Mouse (Mus musculus): Measurements from ENCODE around the gene Sec22b. TPM values are rescaled to one million over a fixed set of nuclear protein-coding genes. Genes with fewer than 3 reads are reported as not detected.

Gene Sec22b
- polyA plus RNA-seq (2015; fragmentation: Nextera tagmentation; extraction: Ambion mirVana), result 91.6 and 104 TPM in 2 replicates

GRCm38 (mm10) chr3:97900516-97901490, at the start of gene Sec22b:
Gene Sec22b (plus strand): TSS chr3:97901190.

DNA sequence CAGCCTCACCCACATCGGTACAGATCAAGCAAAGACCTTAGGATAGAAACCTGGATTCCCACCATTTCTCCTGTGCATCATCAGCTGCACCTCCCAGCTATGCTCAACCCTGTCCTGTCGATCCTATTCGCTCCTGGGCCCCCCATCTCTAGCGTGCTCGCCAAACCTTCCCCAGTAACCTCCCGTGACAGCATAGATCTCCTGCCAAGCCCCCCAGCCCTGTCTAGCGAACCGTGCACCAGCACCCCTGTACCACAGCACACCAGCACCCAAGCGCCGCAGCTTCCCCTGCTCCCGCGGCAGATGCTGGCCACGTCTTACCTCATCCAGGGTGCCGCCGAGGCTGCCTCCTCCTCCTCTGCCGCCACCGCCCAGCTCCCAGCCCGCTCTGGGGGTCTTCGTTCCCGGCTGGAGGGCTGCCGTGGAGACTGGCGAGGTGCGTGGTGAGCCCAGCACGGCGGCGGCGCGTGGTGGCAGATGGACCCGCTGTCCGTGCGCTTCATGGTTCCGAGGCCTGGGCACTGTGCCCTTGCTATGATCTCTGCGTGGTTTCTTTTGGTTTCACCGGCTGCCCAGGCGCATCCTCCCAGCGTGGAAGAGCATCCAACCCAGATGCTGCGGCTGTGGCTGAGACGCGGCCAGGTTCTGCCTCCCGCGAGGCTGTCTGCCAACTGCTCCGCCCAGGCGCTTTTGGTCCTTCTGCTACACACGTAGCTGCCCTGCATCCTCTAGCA, 12.7 kb upstream of the Sec22b start, which contains the start of gene Pde4dip:
Gene Pde4dip (minus strand): TSS at position 540 of the 734 bp plus-strand sequence.

Other genes starting within 250 kb of the Sec22b start
- gene Prkab2, start 243.0 kb upstream of the Sec22b start, polyA plus RNA-seq (2015; fragmentation: Nextera tagmentation; extraction: Ambion mirVana), result 20.9 and 26.7 TPM in 2 replicates
- gene Gm17651, start 226.5 kb upstream of the Sec22b start, polyA plus RNA-seq (2015; fragmentation: Nextera tagmentation; extraction: Ambion mirVana), result not detected in 2 replicates
- gene Pde4dip, start 12.5 kb upstream of the Sec22b start, polyA plus RNA-seq (2015; fragmentation: Nextera tagmentation; extraction: Ambion mirVana), result 27.3 and 34.2 TPM in 2 replicates
- gene Notch2, start 112.3 kb downstream of the Sec22b start, polyA plus RNA-seq (2015; fragmentation: Nextera tagmentation; extraction: Ambion mirVana), result 17.4 and 20.6 TPM in 2 replicates

Measured in urinary bladder, postnatal 0 days (tissue).